Mouse (Mus musculus) lung, postnatal 0 days (tissue): ENCODE measurements at regions not wholly inside any gene's neighbourhood (a gene's known extent, or its start where the extent isn't known, plus 50 kb on each side); places are given as distances from the start of the nearest gene placed in this dataset.

ENCODE experiments used
- CTCF ChIP-seq: IDR thresholded peaks from 2 replicates; pipeline ENCODE4 v1.5.1; 2016; ENCODE audit warnings: antibody characterized with exemption, mild to moderate bottlenecking
- EP300 ChIP-seq: IDR thresholded peaks from 2 replicates; pipeline ENCODE4 v1.6.1; 2016; ENCODE audit warnings: antibody characterized with exemption, mild to moderate bottlenecking, control low read depth

- TF ChIP-seq CTCF (no peak), EP300 (no peak)
Measured at GRCm38 (mm10) chr16:65451885-65452284, 68.4 kb upstream of the Pou1f1 start.
